Mouse (Mus musculus): ENCODE data around the gene C130026I21Rik. TPM values are rescaled to one million over a fixed set of nuclear protein-coding genes. Genes with fewer than 3 reads are reported as not detected.

C130026I21Rik gene
- polyA plus RNA-seq, 1 experiment: not detected

DNA sequence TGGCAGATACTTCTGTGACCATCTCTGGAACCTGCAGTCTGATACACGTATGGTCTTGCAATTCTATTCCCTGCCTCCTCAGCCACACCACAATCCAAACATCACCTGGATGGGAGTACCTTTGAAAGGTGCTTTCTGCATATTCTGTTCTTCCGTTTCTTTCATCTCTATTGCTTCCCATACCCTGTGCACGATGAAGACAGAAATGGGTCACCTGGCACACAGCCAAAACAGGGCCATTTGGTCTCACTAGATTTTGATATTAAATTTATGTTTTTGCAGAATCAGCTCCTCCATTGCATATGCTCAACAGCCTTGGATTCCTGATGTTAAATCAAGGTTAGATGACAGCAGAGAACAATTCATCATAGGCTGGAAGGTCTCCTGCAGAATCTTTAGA is 318.8 kb downstream of the C130026I21Rik start:
- Histone ChIP-seq H3K9me3 (peaks cover 33% of the 10 kb centered on the region), H3K4me1 (no peaks in the 10 kb centered on the region), H3K4me3 (replicated peaks) (no peak overlapping the region), H3K36me3 (replicated peaks; ENCODE audit: low read length) (no peaks in the 10 kb centered on the region), H3K27me3 (replicated peaks) (no peaks in the 10 kb centered on the region)
- TF ChIP-seq FLI1 (IDR thresholded peaks at IDR 0.05; ENCODE audit: low read length): no peak
- TF ChIP-seq GATA1 (IDR thresholded peaks at IDR 0.05; ENCODE audit: borderline replicate concordance, low read length): no peak

DNA sequence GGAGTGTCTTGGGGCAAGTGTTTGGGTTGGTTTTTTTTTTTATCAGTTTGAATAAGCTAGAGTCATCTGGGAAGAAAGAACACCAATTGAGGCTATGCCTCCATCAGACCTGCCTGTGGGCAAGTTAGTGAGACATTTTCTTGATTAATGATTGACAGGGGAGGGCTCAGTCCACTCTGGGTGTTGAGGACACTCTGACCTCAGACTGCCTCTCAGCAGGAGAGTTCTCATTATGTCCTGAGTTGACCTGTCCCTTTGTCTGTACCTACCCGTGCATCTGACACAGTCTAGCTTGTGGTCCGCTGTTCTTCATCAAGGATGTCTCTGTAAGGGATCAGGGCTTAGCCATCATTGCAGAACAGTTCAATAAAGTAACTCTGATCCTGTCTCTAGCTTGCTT is 323.0 kb downstream of the C130026I21Rik start:
- no peaks in the 10 kb centered on the region for H3K27me3 ChIP-seq (replicated peaks)
- peaks cover 54% of the 10 kb centered on the region for H3K9me3 ChIP-seq
- H3K36me3 ChIP-seq (replicated peaks; ENCODE audit: low read length): no peaks in the 10 kb centered on the region
- H3K4me1 ChIP-seq: no peaks in the 10 kb centered on the region
- H3K4me3 ChIP-seq (replicated peaks): no peak overlapping the region
- no peak for TF ChIP-seq FLI1 (IDR thresholded peaks at IDR 0.05; ENCODE audit: low read length)
- TF ChIP-seq GATA1 (IDR thresholded peaks at IDR 0.05; ENCODE audit: borderline replicate concordance, low read length): no peak

DNA sequence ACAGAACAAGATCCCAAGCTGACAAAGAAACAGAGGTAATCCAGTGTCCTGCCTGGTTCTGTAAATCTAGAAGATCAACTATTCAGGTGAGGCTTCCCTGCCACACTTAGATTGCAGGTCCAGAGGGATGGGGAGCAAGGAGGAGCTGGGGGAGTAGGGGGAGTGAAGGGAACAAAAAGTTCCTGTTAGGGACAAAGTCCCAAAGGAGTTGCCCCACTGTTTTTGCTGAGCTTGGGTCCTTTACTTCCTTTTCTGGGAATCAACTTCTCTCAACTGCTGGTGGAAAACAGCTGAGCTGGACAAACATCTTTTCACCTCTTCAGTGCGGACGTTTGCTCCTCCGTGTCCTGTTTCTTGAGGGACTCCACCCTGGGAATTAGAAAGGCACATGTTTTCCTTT is 324.4 kb downstream of the C130026I21Rik start:
- no peak overlapping the region for H3K4me3 ChIP-seq (replicated peaks)
- TF ChIP-seq FLI1 (IDR thresholded peaks at IDR 0.05; ENCODE audit: low read length): no peak
- no peak for TF ChIP-seq GATA1 (IDR thresholded peaks at IDR 0.05; ENCODE audit: borderline replicate concordance, low read length)
- H3K4me1 ChIP-seq: no peaks in the 10 kb centered on the region
- no peaks in the 10 kb centered on the region for H3K36me3 ChIP-seq (replicated peaks; ENCODE audit: low read length)
- H3K9me3 ChIP-seq: peaks cover 46% of the 10 kb centered on the region
- H3K27me3 ChIP-seq (replicated peaks): no peaks in the 10 kb centered on the region

DNA sequence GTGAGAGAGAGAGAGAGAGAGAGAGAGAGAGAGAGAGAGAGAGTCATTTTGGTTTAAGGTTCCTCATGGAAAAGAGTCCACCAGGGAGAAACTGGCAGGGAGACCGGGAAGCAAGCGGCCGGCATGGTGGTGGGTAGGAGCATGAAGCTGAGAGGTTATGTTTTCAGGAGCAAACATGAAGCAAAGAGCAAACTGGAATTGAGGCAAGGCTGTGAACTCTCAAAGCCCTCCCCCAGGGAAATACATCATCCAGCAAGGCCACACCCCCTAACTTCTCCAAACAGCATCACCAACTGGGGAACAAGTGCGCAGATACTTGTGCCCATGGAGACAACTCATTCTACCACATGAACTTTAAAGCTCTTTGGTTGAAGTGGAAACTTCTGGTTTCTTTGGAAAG is 326.8 kb downstream of the C130026I21Rik start:
- no peak for TF ChIP-seq FLI1 (IDR thresholded peaks at IDR 0.05; ENCODE audit: low read length)
- Histone ChIP-seq H3K9me3 (peaks cover 38% of the 10 kb centered on the region), H3K27me3 (replicated peaks) (no peaks in the 10 kb centered on the region), H3K4me1 (no peaks in the 10 kb centered on the region), H3K4me3 (replicated peaks) (no peak overlapping the region), H3K36me3 (replicated peaks; ENCODE audit: low read length) (no peaks in the 10 kb centered on the region)

Other genes with a start within 250 kb of the C130026I21Rik start
- gene Gm10553, start 170.4 kb downstream of the C130026I21Rik start, polyA plus RNA-seq (2012; ENCODE audit: insufficient read depth, low replicate concordance): not detected in 2 replicates
- not detected in 2 replicates for gene A530032D15Rik, start 160.7 kb downstream of the C130026I21Rik start, polyA plus RNA-seq (2012; ENCODE audit: insufficient read depth, low replicate concordance)